Mouse (Mus musculus): ENCODE results near the gene 4931414P19Rik. TPM values are rescaled to one million over a fixed set of nuclear protein-coding genes. Genes with fewer than 3 reads are reported as not detected.

Gene 4931414P19Rik
- polyA plus RNA-seq, 1 experiment, result 6.0 TPM

DNA sequence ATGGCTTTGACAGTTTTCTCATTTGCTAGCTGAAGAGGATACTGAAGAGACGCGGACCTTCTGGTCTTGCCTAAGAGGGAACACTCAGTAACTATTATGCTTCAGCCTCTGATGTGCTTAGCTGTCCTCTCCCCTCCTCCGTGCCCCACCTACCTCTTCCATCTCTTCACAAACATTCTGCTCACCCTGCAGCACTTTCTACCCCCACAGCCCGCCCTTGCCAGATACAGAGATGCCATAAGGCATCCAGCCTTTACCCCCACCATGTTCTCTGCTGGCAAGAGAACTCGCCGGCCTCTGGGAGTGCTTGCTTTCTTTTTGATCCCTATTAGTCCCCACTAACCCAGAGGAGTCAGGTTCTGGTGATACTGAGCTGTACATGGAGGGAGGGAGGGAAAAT is 4.9 kb upstream of the 4931414P19Rik start:
- Histone ChIP-seq H3K4me3 (ENCODE audit: insufficient read depth, poor library complexity, severe bottlenecking) (no peak overlapping the region), H3K79me2 (ENCODE audit: control insufficient read depth, insufficient read depth) (peaks cover 13% of the 10 kb centered on the region), H3K36me3 (ENCODE audit: control insufficient read depth, insufficient read depth) (peaks cover 40% of the 10 kb centered on the region), H3K79me3 (ENCODE audit: low read depth) (peaks cover 10% of the 10 kb centered on the region), H3K27me3 (ENCODE audit: control insufficient read depth, insufficient read depth, insufficient read length) (no peaks in the 10 kb centered on the region), H3ac (ENCODE audit: control insufficient read depth, insufficient read length, low read depth) (no peak overlapping the region)
- TF ChIP-seq MYOD1 (IDR thresholded peaks at IDR 0.05; ENCODE audit: control insufficient read depth, insufficient read length, low read depth) (no peak), USF1 (IDR thresholded peaks at IDR 0.05; ENCODE audit: low read depth) (no peak), CEBPB (IDR thresholded peaks at IDR 0.05; ENCODE audit: low read depth) (no peak), FOSL1 (IDR thresholded peaks at IDR 0.05; ENCODE audit: insufficient read depth, low read length, poor library complexity, severe bottlenecking) (no peak), MYOG (IDR thresholded peaks at IDR 0.05; ENCODE audit: control insufficient read depth, extremely low read depth, insufficient read length) (no peak), MAX (IDR thresholded peaks at IDR 0.05) (no peak), CTCF (IDR thresholded peaks at IDR 0.05; ENCODE audit: control insufficient read depth, insufficient read depth, insufficient read length) (no peak)

DNA sequence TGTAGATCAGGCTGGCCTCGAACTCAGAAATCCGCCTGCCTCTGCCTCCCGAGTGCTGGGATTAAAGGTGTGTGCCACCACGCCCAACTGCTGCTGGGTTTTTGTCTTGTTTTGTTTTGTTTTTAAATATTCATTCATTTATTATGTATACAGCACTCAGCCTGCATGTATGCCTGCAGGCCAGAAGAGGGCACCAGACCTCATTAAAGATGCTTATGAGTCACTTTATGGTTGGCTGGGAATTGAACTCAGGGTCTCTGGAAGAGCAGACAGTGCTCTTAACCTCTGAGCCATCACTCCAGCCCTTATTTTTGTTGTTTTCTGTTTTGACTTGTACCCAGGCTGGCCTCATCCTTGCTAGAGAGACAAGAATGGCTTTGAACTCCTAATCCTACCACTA is 4.2 kb upstream of the 4931414P19Rik start:
- no peak for TF ChIP-seq CEBPB (IDR thresholded peaks at IDR 0.05; ENCODE audit: low read depth)
- no peak for TF ChIP-seq MAX (IDR thresholded peaks at IDR 0.05)
- TF ChIP-seq MYOG (IDR thresholded peaks at IDR 0.05; ENCODE audit: control insufficient read depth, extremely low read depth, insufficient read length), result no peak
- no peak for TF ChIP-seq USF1 (IDR thresholded peaks at IDR 0.05; ENCODE audit: low read depth)
- peaks cover 6% of the 10 kb centered on the region for H3K79me2 ChIP-seq (ENCODE audit: control insufficient read depth, insufficient read depth)
- no peak overlapping the region for H3ac ChIP-seq (ENCODE audit: control insufficient read depth, insufficient read length, low read depth)
- H3K4me3 ChIP-seq (ENCODE audit: insufficient read depth, poor library complexity, severe bottlenecking), result no peak overlapping the region
- H3K36me3 ChIP-seq (ENCODE audit: control insufficient read depth, insufficient read depth), result peaks cover 34% of the 10 kb centered on the region
- no peaks in the 10 kb centered on the region for H3K27me3 ChIP-seq (ENCODE audit: control insufficient read depth, insufficient read depth, insufficient read length)
- peaks cover 4% of the 10 kb centered on the region for H3K79me3 ChIP-seq (ENCODE audit: low read depth)

DNA sequence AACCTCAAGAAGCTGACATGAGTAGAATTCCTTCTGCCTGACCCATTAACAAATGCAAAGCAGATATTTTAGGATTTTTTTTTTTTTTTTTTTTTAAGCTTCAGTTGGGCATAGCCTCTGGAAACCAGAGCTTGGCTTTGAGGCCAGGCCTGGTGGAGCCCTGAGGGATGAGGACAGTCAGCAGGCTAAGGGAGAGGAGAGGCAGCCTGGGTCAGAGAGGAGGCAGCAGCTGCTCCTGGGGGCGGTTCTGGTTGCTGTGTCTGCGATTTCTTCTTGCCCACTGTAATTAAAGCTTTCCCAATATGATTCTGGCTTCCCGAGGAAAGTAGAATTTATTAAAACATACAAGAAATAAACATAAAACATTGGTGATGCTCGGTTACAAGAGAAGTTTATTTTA is 3.5 kb upstream of the 4931414P19Rik start:
- H3K79me2 ChIP-seq (ENCODE audit: control insufficient read depth, insufficient read depth), result no peaks in the 10 kb centered on the region
- peaks cover 29% of the 10 kb centered on the region for H3K36me3 ChIP-seq (ENCODE audit: control insufficient read depth, insufficient read depth)
- no peak overlapping the region for H3K4me3 ChIP-seq (ENCODE audit: insufficient read depth, poor library complexity, severe bottlenecking)
- H3ac ChIP-seq (ENCODE audit: control insufficient read depth, insufficient read length, low read depth), result no peak overlapping the region
- no peaks in the 10 kb centered on the region for H3K79me3 ChIP-seq (ENCODE audit: low read depth)
- TF ChIP-seq CEBPB (IDR thresholded peaks at IDR 0.05; ENCODE audit: low read depth) (no peak), MYOG (IDR thresholded peaks at IDR 0.05; ENCODE audit: control insufficient read depth, extremely low read depth, insufficient read length) (no peak), CTCF (IDR thresholded peaks at IDR 0.05; ENCODE audit: control insufficient read depth, insufficient read depth, insufficient read length) (no peak)
- H3K27me3 ChIP-seq (ENCODE audit: control insufficient read depth, insufficient read depth, insufficient read length), result no peaks in the 10 kb centered on the region

DNA sequence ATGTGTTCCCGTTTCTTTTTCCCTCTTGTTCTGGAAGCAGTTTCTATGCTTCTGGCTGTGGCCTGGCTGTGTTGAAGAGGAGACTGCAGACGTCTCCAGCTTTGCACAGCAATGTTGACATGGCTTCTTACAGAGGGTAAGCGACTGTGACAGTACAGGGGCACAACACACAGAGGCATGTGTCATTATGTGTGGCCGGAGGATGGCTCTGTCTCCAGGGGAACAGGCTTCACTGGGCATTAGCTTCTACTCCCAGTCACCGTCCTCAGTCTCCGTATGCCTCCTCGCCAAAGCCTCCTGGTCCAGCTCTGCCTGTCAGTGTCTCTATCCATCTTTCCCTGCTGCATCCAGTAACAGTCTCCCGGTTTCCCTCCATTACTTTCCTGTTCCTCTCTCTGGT is 1.4 kb upstream of the 4931414P19Rik start:
- no peak for TF ChIP-seq MAX (IDR thresholded peaks at IDR 0.05)
- no peak for TF ChIP-seq MYOD1 (IDR thresholded peaks at IDR 0.05; ENCODE audit: control insufficient read depth, insufficient read length, low read depth)
- TF ChIP-seq MYOG (IDR thresholded peaks at IDR 0.05; ENCODE audit: control insufficient read depth, extremely low read depth, insufficient read length), result no peak
- TF ChIP-seq CTCF (IDR thresholded peaks at IDR 0.05; ENCODE audit: control insufficient read depth, insufficient read depth, insufficient read length), result no peak
- no peak for TF ChIP-seq CEBPB (IDR thresholded peaks at IDR 0.05; ENCODE audit: low read depth)
- no peak for TF ChIP-seq USF1 (IDR thresholded peaks at IDR 0.05; ENCODE audit: low read depth)
- TF ChIP-seq FOSL1 (IDR thresholded peaks at IDR 0.05; ENCODE audit: insufficient read depth, low read length, poor library complexity, severe bottlenecking), result no peak
- no peak overlapping the region for H3K4me3 ChIP-seq (ENCODE audit: insufficient read depth, poor library complexity, severe bottlenecking)
- H3K79me3 ChIP-seq (ENCODE audit: low read depth), result no peaks in the 10 kb centered on the region
- H3K36me3 ChIP-seq (ENCODE audit: control insufficient read depth, insufficient read depth), result peaks cover 15% of the 10 kb centered on the region
- H3K27me3 ChIP-seq (ENCODE audit: control insufficient read depth, insufficient read depth, insufficient read length), result no peaks in the 10 kb centered on the region
- H3ac ChIP-seq (ENCODE audit: control insufficient read depth, insufficient read length, low read depth), result no peak overlapping the region
- H3K79me2 ChIP-seq (ENCODE audit: control insufficient read depth, insufficient read depth), result no peaks in the 10 kb centered on the region

DNA sequence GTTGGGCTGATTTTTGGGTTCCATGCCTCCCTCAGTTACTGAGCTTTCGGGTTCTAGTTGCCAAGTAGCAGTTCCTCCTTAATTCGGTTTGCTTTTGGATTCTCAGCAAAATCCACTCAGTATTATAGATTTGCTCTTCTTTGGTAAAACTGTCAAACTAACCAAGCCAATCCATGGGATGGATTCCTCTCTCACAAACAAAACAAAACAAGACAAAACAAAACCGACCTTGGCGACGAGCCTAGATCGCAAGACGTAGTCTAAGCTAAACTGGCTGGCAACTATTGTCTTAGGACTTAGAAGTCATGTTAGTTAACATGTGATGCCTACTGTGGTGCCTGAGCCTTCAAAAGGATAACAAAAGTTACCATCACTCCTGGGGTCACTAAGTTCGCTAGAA is 2.1 kb downstream of the 4931414P19Rik start:
- Histone ChIP-seq H3K36me3 (ENCODE audit: control insufficient read depth, insufficient read depth) (peaks cover 3% of the 10 kb centered on the region), H3K79me3 (ENCODE audit: low read depth) (no peaks in the 10 kb centered on the region), H3ac (ENCODE audit: control insufficient read depth, insufficient read length, low read depth) (no peak overlapping the region), H3K79me2 (ENCODE audit: control insufficient read depth, insufficient read depth) (no peaks in the 10 kb centered on the region), H3K27me3 (ENCODE audit: control insufficient read depth, insufficient read depth, insufficient read length) (no peaks in the 10 kb centered on the region), H3K4me3 (ENCODE audit: insufficient read depth, poor library complexity, severe bottlenecking) (no peak overlapping the region)
- TF ChIP-seq MAX (IDR thresholded peaks at IDR 0.05) (no peak), CEBPB (IDR thresholded peaks at IDR 0.05; ENCODE audit: low read depth) (no peak), MYOG (IDR thresholded peaks at IDR 0.05; ENCODE audit: control insufficient read depth, extremely low read depth, insufficient read length) (no peak), FOSL1 (IDR thresholded peaks at IDR 0.05; ENCODE audit: insufficient read depth, low read length, poor library complexity, severe bottlenecking) (no peak), MYOD1 (IDR thresholded peaks at IDR 0.05; ENCODE audit: control insufficient read depth, insufficient read length, low read depth) (no peak), USF1 (IDR thresholded peaks at IDR 0.05; ENCODE audit: low read depth) (no peak), CTCF (IDR thresholded peaks at IDR 0.05; ENCODE audit: control insufficient read depth, insufficient read depth, insufficient read length) (no peak)

DNA sequence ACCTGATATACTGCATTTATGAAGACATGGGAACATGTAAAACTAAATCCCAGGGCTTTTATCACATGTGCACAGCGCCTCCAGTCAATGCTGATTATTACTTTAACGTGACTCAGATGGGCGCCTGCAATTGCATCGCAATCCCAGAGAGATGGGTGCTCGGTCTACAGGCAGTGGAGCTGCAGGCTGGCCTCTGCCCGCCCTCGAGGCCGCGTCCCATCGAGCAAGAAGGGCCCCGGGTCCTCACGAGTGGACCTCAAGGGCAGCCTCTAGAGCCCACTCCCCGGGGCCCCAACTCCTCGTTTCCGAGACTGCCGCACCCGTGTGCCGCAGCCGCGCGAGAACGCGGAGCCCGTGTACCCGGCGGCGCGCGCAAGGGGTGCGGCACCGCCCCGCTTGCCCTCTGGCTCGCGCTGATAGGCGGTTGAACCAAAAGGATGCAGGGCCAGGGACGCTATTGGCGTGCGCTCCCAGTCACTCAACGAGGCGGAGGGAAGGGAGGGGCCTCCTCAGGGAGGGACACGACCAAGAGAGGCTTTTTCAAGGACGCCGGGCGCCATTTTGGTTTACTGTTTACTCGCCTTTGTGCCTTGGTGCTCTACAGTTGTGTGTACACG is 2.6 kb downstream of the 4931414P19Rik start:
- Histone ChIP-seq H3K27me3 (ENCODE audit: control insufficient read depth, insufficient read depth, insufficient read length) (no peaks in the 10 kb centered on the region), H3K79me3 (ENCODE audit: low read depth) (no peaks in the 10 kb centered on the region), H3ac (ENCODE audit: control insufficient read depth, insufficient read length, low read depth) (peak overlapping the region; percentile 81), H3K36me3 (ENCODE audit: control insufficient read depth, insufficient read depth) (peaks cover 3% of the 10 kb centered on the region), H3K4me3 (ENCODE audit: insufficient read depth, poor library complexity, severe bottlenecking) (peak overlapping the region; percentile 38), H3K79me2 (ENCODE audit: control insufficient read depth, insufficient read depth) (no peaks in the 10 kb centered on the region)
- TF ChIP-seq CEBPB (IDR thresholded peaks at IDR 0.05; ENCODE audit: low read depth), result no peak
- peak; percentile 3 for TF ChIP-seq USF1 (IDR thresholded peaks at IDR 0.05; ENCODE audit: low read depth)
